Mouse (Mus musculus) kidney, adult 18-20 months (tissue): Measurements from ENCODE around the gene Cyp2j5.
"Not testable (repeated sequence)": the region's sequence is repeated elsewhere in the genome, so short reads cannot be mapped to it uniquely, and the experiment has no call there.

Experiments
- DNase-seq: peaks from one replicate; pipeline ENCODE4 v3.0.0; 2021

Cyp2j5 gene

DNA sequence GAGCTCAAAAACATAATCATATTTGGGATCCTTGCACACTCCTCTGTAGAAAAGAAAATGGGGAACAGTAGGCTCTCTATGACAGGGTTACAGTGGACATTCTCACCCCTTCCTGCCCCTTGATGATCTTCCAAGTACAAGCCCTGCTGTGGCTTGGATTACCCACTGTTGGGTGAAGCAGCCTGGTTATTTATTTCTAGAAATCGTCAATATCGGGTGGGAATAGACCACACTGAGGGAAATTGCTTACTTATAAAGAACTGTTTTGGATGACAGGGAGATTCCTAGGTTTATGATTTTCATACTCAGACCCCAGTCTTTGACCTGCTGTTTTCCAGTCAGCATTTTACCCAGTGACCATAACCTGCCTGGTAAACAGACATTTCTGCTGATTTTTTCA lies at the start of gene Cyp2j5:
Gene Cyp2j5 (minus strand): TSS at position 164 of the 400 bp plus-strand sequence.
- no peak for DNase-seq

GRCm38 (mm10) chr4:96705281-96705951 lies 41.5 kb upstream of the Cyp2j5 start:
- DNase-seq, result peak; percentile 61

DNA sequence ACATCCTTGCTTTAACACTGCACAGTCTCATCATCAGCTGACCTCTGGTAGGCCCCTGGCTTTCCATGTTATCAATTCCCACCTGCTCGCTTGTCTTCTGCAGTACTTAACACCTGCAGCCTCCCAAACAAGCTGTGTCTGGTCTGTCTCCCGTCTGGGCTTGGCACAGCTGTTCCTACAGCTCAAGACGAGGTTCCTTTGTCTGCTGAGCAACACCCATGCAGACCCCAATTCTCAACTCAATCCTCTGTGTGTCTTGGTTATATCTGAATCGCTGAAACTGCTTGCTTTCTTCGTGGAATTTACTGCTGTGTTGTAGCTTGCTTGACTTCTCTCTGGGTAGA lies 34.2 kb upstream of the Cyp2j5 start:
- no peak for DNase-seq

DNA sequence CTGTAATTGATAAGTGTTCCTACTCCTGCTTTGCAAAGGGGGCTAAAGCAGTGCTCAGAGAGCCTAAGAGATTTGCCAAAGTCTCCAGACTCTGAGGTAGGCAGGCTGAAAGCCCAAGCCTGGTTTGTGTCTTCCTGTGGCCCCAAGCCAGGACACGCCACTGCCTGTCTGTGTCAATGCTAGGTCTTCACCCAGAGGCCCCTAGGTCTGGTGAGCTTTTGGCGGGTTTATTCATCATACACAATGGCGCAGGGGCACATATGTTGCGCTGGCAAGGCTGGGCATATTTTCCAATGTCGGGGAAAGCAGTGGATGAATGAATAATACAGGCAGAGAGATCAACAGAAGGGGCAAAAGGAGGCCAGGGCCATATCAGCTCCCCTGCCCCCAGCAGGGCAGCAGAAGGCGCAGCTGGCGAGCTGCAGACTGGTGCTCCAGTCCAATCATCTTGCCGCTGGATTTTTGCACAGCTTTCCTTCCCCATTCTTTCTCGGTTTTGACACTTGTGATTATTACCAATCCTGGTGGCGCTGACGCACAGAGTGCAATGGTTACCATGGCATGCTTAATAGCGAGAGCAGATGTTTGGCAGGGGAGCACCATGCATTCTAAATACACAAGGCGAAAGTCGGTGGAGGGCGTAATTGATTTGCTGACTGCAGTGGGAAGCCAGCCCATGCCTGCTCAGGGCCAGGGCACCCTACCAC lies 33.7 kb upstream of the Cyp2j5 start:
- no peak for DNase-seq

- DNase-seq, result peak; percentile 23
Observed at GRCm38 (mm10) chr4:96696614-96697360, 32.8 kb upstream of the Cyp2j5 start.

DNA sequence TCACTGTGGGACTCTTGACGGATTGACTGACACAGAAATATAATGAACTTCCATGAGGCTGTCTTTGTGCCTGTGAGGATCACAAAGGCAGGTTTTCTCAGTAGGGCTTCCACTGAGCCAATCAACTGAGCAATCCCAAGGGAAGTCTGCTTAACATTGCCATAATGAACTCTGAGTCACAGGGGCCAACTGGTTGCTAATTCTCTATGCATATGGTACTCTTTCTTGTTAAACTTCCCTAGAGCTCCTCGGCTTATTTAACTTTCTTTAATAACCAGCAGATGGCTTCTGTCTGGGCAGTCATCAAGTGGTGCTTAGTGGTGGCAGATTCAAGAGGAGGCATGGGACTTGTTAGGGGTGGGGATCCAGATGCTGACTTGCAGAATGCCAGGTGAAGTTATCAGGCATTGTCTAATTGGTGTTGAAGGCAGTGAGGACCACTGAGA lies 23.4 kb upstream of the Cyp2j5 start:
- DNase-seq, result no peak

DNA sequence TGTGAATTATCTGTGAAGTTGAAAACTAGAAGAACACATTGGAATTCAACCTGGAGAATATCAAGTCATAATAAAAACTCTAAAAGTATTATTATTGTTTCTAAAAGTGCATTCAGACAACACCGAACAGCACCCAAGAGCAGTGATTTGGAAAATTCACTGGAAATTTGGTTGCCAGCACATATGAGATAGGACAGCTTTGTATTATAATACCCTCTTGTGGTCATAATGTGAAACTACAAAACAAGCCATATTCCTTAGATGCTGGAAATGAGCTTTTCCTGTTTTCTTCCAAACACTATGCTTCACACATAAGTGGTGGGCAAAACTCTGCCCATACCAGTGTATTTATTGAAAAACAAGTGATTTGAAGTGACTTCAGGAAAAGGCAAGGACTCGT lies 19.5 kb upstream of the Cyp2j5 start:
- no peak for DNase-seq

GRCm38 (mm10) chr4:96680966-96681365 lies 17.0 kb upstream of the Cyp2j5 start:
- DNase-seq, result no peak

GRCm38 (mm10) chr4:96680233-96680632 lies 16.3 kb upstream of the Cyp2j5 start:
- DNase-seq, result peak; percentile 55

- DNase-seq, result no peak
Observed at GRCm38 (mm10) chr4:96664668-96665454, 907 bp upstream of the Cyp2j5 start.

GRCm38 (mm10) chr4:96635455-96635854 lies 28.5 kb downstream of the Cyp2j5 start:
- DNase-seq, result no peak

- no peak for DNase-seq
Observed at GRCm38 (mm10) chr4:96622474-96622873, 41.5 kb downstream of the Cyp2j5 start.

DNA sequence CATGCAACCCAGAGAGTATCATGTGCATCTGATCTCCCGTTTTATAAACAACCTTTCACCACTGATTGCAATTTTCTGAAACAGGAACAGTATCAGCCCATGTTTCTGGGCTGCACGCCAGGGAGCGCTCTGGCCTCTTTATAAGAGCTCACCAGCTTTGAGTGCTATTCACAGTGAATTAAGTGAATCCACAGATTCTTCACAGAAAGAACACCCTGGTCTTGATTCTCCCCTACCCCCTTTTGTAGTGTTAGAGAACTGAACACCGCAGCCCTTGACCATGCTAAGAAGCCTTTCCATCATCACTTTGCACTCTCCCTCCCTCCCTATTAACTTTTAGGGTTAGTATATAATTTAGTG lies 72.2 kb downstream of the Cyp2j5 start:
- DNase-seq, result peak; percentile 52

DNA sequence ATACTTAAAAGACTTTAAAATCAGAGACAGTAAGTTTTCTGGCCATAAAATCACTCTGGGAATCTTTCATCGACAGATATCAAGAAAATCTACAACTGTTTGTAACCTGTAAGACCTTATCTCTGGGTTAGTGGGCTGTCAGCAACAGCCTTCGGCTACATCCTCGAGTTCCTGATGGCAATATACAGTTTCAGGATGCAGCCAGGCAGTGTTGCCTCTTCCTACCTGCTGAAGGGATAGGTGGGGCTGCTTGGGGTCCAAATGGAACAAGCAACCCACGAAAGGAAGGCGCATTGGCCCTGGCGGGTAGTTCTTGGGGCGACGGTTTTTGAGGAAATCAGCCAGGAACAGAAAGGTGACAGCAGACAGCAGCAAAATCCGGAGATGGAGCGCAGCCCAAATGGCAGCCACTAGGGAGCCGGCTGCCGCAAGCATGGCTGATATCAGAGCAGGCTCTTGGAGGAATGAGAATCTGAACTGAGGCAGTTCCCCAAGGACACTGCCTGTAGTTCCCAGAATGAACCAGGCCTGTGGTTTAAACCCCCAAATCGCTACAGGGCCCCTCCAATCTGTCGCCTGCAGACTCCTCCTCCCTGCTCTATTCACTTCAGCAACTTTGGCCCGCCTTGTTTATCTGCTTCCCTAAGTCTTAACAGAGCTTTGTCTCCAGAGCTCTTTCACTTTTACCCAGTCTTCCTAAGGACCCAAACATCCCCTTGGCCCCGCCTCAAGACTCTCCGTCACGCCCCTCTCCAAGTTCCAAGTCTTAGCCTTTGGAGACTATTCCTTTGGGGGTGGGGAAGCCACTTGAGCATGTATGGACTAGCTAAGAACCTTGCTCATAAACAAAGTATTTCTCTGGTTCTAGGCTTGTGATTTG lies 72.8 kb downstream of the Cyp2j5 start, which contains the start of gene Cyp2j9:
Gene Cyp2j9 (minus strand): TSS at position 668 of the 880 bp plus-strand sequence.
- DNase-seq, result peak; percentile 53

GRCm38 (mm10) chr4:96581425-96582088 lies 82.4 kb downstream of the Cyp2j5 start:
- DNase-seq, result no peak

- DNase-seq, result not testable (repeated sequence)
Observed at GRCm38 (mm10) chr4:96580351-96580750, 83.6 kb downstream of the Cyp2j5 start.
